Mouse (Mus musculus): ENCODE data around the gene Slc11a1.

The Slc11a1 gene

GRCm38 (mm10) chr1:74357531-74357930 lies 17.5 kb upstream of the Slc11a1 start:
- DNase-seq = no peak

DNA sequence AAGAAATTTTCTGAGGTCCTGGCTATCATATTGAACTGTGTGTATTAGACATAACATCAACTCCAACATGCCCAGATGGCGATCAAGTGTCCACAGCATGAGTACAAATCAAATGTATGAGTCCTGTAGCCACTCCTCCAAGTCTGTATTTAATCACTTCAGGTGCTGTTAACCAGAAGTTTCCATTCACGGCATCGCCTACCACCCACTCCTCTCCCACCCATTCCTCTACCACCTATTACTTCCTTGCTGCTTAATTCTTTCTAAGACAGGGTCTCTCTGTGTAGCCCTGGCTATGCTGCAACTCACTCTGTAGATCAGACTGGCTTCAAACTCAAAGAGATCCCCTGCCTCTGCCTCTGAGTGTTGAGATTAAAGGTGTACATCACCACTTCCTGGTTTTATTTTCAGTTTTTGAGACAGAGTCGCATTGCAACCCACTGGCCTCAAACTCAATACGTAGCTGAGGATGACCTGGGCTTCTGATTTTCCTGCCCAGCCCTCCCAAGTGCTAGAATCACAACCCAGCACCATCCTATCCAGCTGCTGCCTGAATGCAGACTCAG lies 15.0 kb upstream of the Slc11a1 start:
- no peak for DNase-seq

DNA sequence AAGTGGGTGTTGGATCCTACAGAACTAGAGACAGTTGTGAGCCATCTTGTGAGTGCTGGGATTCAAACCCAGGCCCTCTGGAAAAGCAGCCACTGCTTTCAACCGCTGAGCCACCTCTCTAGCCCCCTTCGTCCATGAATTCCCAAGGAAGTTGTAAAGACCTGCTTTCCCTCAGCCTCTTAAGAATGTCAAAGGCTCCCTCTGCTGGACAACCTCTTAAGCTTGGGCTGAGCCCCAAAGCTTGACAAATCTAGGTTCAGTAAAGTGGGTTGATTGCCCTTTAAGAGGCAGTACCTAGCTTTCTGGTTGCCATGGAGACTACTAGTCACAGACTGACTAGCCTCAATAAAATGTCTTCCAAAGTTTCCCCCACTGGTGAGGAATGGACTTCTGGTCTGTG lies 13.2 kb upstream of the Slc11a1 start, which contains the start of gene Catip:
Gene Catip (plus strand): TSS at position 297 of the 400 bp plus-strand sequence.
- DNase-seq = peak; percentile 79

DNA sequence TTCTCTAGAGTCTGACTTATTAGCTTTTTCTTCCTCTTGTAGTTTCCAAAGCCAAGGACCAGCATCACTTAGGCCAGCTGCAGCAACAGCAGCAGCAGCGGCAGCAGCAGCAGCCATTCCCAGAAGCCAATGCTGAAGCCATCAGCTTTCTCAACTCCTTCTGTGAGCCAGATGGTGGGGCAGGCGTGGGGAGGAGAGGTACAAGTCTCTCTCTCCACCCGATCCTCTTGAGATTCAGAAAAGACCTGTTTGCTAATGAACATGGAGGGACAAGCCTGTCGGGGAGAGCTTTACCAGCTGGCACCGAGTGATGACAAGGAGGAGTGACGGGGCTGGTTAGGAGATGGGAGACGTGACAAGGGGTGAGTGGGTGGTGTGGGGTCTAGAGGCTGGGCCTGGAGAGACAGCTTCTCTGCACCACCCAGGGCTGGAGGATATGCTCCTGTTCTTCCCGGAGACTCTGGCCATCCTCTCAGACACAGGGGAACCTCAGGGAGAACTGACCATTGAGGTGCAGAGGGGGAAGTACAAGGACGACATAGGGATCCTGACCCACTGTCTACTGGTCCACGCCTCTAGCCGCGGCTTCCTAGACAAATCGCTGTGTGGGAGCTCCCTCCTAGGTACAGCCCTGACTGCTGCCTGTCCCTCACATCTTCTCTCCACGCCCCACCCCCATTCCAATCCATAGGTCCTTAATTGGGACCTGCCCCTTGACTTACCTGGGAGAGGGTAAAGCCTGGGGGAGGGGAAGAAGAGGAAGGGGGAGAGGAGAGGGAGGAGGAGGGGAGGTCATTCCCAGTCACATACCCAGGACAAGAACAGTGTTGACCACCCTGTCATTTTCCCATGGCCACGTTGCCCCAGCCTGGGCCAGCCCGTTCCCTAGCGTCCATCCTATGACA lies 12.4 kb upstream of the Slc11a1 start:
- DNase-seq = peak; percentile 25

DNA sequence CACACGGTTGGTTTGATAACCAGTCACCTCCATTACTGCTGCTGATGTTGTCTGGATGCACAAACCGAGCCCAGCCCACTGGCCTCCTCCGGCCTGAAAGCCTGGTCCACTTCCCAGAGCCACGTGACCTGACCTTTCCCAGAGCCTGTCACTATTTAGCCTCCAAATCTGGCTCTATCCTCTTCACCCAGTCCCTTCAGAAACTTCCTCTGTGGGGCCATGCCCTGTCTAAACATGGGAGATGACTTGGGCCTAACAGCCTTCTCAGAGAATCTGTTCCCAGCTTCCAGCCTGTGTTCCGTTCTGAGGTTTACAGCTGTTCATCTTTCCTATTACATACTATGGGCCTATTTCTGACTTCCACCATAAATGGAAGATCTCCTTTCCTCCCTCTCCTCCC lies 11.6 kb upstream of the Slc11a1 start:
- no peak for DNase-seq

GRCm38 (mm10) chr1:74364270-74364669 lies 10.7 kb upstream of the Slc11a1 start:
- no peak for DNase-seq

- peak; percentile 53 for DNase-seq
Observed at GRCm38 (mm10) chr1:74367886-74368645, 6.9 kb upstream of the Slc11a1 start.

- DNase-seq = no peak
Observed at GRCm38 (mm10) chr1:74370040-74370439, 5.0 kb upstream of the Slc11a1 start.

DNA sequence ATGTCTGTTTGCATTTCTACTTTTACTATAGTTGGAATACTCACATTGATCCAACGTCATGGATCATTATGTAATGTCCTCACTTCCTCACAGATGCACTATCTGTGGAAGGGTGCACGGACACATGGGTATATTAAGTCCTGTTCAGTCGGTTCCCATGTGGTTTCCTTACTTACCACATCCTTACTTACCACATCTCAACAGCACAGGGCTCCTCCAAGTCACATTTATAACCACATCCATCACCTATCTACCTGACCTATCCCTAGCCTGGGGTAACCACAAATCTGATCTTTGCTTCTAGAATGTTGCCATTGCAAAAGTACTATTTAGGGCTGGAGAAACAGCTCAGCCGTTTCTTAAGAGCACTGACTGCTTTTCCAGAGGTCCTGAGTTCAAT lies 1.6 kb upstream of the Slc11a1 start:
- DNase-seq = no peak

DNA sequence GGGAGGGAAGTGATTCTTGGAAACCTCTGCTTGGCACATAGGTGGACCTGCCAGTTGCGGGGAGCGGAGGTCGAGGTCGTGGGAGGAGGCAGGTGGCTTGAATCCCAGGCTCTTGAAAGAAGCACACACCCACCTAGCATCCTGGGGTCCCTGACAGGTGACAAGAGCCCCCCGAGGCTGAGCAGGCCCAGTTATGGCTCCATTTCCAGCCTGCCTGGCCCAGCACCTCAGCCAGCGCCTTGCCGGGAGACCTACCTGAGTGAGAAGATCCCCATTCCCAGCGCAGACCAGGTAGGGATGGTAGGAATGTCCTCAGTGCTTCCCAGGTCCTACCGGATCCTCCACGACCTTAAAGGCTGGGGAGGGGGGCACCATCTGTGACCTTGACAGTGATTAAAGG lies 566 bp downstream of the Slc11a1 start:
- no peak for DNase-seq

DNA sequence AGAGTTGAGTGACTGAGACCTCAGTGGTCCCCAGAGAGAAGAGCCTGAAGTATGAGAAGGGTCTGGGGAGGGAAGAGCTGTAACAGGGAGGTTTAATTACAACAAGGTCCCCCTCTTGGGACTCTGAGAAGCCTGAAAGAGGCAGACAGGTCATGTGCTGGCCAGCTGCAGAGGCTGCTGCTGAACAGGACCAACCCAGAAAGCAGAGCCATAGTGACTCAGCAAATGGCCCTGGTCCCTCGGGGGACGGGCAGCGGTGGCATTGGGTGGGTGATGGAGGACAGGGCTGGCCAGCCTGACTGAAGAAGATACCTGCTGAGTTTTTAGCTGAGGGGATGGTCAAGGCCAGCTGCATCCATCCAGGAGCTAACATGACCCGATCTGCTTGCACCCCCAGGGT lies 1.4 kb downstream of the Slc11a1 start:
- no peak for DNase-seq

GRCm38 (mm10) chr1:74379058-74379504 lies 4.1 kb downstream of the Slc11a1 start:
- DNase-seq = no peak

DNA sequence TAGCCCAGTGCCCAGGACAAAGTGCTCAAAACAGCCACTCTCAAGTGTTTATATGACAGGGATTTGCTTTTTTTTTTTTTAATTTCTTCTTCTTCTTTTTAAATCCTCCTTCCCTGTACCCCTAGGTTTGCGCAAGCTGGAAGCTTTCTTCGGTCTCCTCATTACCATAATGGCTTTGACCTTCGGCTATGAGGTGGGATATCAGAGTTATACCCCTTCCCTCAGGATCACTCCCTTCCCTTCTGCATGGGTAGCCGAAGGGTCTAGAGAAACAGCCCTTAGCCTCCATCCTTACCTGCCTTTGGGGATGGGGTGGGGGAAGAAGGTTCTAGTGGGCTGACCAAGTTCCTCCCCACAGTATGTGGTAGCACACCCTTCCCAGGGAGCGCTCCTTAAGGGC lies 5.5 kb downstream of the Slc11a1 start:
- DNase-seq = no peak

GRCm38 (mm10) chr1:74381588-74382021 lies 6.6 kb downstream of the Slc11a1 start:
- DNase-seq = no peak

DNA sequence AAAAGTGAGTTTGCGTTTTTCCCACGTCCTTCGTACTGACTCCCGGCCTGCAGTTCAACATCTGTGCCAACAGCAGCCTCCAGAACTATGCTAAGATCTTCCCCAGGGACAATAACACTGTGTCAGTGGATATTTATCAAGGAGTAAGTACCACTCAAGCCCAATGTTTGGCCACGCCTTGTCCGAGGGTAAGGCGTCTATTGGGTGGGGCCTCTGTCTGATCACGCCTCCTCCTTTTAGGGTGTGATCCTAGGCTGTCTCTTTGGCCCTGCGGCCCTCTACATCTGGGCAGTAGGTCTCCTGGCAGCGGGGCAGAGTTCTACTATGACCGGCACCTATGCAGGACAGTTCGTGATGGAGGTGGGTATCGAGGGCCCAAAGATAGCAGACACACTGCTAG lies 8.4 kb downstream of the Slc11a1 start:
- DNase-seq = no peak

DNA sequence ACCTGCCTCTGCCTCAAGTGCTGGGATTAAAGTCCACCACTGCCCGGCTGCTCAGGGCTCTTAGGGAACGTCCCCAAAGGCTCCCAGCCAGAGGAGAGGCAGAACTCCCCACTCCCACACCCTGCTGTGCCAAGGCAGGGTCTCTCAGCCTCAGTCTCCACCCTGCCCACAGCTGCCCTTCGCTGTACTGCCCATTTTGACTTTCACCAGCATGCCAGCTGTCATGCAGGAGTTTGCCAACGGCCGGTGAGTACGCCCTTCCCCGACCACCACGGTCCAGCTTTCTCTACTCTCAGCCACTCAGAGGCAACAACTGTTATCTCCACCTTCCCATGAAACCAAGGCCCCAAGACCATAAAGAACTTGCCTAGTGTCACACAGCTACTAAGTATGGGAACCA lies 9.5 kb downstream of the Slc11a1 start:
- no peak for DNase-seq

DNA sequence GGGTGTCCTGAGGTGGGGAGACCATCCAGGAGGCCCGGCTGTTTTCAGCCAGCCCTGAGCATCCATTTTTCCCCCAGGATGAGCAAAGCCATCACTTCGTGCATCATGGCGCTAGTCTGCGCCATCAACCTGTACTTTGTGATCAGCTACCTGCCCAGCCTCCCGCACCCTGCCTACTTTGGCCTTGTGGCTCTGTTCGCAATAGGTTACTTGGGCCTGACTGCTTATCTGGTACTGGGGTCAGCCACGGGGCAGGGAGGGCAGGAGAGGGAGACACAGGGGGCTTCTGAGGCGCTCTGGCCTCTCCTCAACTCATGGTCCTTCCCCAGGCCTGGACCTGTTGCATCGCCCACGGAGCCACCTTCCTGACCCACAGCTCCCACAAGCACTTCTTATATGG lies 10.1 kb downstream of the Slc11a1 start:
- no peak for DNase-seq

- DNase-seq = no peak
Observed at GRCm38 (mm10) chr1:74385531-74385930, 10.5 kb downstream of the Slc11a1 start.

DNA sequence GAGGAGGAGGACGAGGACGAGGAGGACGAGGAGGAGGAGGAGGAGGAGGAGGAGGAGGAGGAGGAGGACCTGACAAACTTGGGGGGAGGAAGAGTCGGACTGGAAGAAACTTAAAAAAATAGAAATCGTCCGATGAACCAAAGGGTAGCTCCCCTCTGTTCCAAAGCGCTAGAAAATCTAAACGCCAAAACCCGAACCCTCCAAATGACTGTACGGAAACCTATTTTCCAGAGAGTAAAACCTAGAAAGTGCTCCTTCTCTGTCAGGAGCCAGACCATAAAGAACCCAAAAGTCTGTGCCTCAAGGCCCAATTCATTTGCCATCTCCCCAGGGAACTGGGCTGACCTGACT lies 11.3 kb downstream of the Slc11a1 start:
- DNase-seq = no peak

- DNase-seq = peak; percentile 93
Observed at GRCm38 (mm10) chr1:74386714-74387385, 11.9 kb downstream of the Slc11a1 start.

- no peak for DNase-seq
Observed at GRCm38 (mm10) chr1:74387386-74387988, 12.5 kb downstream of the Slc11a1 start.

DNA sequence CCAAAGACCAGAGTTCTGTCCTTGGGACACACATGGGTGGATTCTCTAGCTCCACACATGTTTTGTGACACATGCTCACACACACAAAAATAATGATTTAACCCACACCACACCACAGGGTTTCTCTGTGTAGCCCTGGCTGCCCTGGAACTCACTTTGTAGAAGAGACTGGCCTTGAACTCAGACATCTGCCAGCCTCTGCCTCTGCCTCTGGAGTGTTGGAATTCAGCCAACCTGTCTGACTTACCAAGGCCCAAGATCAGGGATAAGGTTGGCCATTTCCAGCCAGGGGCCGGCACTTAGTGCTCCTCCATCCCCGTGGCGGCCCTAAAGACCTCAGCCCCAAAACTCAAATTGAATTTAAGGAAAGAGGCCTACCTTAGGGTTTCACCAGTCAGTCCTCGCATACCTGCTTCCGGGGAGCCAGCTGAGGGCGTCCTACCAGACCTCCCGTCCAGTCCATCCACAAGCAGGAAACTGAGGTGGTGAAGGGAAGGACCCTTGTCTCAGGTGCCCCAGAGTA lies 13.5 kb downstream of the Slc11a1 start:
- DNase-seq = no peak

All from right cerebral cortex, adult 18-20 months (tissue).